Mouse (Mus musculus): Measurements from ENCODE around the gene Fhit.
"Not testable (repeated sequence)": the region's sequence is repeated elsewhere in the genome, so short reads cannot be mapped to it uniquely, and the experiment has no call there.

Fhit gene

DNA sequence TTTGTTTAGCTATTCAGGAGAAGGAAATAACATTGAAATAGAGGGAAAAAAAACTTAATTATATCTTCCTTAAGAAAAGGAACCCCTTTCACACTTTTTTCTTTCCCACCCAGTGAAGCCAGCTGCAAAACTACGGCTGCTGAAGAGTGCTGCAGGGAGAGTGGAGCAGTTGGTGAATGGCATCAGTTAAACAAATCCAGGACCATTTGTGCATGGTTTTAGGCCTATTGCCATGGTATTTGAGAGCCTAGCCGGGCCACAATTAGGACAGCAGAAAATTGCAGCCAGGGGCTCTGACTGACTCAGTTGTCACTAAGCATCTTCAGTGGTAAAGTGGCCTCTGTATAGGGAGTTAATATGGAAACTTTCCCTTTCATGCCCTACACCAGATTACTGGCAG, 1158.0 kb downstream of the Fhit start:
- no peak for DNase-seq (ENCODE audit: low read depth, low spot score)

DNA sequence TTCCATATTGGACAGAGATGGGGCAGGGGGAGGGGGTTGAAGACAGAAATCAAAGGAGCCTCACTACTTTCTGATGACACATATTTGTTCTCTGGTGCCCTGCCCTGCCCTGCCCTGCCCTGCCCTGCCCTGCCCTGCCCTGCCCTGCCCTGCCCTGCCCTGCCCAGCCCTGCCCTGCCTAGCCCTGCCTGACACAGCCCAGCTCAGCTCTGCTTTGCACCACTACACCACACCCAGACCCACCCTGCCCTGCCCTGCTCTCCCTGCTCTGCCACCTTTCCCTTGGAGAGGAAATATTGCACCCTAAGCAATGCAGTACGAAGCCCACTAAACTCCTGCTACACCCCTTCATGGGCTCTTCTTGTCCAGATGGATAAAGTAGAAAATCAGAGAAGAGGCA, 1171.2 kb downstream of the Fhit start:
- DNase-seq (ENCODE audit: low read depth, low spot score) = no peak

DNA sequence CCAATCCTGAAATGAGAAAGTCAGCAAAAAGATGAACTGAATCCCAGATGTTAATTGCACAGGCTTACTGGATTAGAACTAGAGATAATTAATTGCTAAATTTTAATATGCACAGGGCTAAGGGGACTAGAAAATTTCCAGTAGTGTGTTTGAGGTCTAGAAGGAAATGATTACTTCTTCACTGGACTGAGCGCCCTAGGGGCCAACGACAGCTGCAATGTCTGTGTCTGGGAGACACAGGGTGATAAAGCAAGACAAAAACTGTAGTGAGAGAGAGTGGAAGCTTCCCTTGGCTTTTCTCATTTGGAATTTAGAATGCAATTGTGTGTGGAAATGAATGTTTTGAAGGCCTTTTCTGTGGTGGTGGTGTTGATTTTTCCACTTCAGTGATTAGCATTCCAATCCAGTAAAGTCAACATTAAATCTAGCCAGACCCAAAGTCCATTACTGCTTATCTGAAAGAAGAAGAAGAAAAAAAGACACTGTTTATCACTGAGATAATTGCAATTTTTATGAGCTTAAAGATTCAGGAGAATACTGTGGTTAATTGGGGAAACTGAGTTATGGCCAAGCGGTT, 1184.8 kb downstream of the Fhit start:
- DNase-seq (ENCODE audit: low read depth, low spot score) = no peak

DNA sequence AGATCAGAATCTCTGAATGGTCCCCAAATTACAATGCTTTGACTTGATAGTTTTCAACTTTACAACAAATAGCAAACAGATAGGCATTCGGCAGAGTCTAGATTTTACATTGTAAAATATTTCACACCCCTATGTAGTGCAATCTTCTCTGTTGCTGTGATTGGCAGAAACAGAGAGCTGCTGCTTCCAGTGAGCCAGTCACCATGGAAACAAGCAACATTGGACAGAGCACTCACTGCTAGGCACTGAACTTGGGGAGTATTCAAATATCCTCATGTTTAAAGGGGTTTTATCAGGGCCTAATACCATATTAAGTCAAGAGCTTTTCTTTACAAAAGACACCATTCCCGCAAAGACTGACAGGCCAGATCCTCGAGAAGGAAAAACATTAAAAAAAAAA, 1187.4 kb downstream of the Fhit start:
- DNase-seq (ENCODE audit: low read depth, low spot score) = no peak

DNA sequence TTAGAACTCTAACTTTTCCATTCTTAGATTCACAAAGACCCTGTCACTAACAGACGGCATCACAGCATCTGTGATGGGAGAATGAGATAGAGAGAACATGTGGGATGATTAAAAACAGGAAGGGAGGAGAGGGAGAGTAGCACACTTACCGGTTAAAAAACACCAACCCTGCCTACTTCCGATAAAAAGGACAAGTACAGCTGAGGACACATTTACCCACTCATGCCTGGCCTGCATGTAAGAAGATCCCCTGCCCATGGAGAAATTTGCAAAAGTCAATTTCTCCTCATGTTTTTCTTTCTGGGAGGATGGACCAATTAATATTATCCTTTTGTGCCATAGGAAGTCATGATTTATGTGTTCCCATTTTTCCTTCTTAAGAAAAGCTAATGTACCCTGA, 1198.0 kb downstream of the Fhit start:
- DNase-seq (ENCODE audit: low read depth, low spot score) = no peak

DNA sequence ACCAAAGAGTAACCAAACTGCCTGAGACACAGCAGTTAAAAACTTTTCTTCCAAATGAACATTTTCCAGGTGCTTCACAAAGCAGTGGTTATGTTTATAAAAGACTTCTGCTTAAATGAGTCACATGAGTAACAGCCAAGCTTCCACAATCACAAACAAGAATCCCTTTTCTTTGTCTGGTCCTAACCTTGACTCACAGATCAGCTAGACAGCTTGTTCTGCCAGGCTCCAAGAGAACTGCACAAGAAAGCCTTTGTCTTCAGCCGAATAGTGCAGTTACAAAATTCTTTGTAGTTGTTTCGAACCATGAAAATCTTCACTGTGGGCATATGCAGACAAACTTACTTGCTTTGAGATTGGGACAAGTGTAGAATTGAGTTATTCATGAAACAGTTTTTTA, 1201.4 kb downstream of the Fhit start:
- DNase-seq (ENCODE audit: low read depth, low spot score) = peak; percentile 2

DNA sequence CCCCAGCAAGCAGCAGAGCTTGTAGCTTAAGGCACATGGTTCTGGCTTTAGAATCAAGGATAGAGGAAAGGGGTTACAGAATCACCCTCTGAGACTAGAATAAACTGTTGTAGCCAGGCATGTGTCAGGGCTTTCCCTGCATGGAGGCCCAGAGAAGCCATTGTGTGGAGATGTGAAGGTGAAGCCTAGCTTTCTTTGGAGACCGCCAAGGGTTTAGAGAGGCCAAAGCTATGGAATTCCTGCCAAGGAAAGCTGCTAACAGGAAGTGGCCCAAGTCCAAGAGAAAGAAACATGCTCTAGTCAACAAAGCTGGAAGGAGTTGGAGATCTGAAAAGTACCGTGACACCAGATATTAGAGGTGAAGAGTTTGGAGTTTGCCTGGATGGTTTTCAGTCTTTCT, 1262.3 kb downstream of the Fhit start:
- no peak for DNase-seq (ENCODE audit: low read depth, low spot score)

DNA sequence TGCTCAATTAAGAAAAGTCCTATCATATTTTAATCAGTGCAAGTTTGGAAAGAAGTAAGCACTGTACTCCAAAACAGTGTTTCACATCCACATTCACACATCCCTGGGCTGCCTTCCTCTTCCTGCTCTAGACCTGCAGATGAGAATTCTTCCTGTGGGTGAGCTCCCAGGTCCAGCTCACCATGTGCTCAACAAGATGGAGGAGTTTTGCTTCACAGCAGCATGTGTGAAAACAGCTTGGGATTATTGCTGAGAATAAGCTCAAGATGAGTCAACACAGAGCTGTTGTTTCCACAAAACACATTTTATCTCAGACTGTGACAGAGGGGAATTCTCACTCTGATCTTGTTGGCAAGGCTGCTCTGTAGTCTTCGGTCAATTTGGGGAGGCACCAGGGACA, 1265.3 kb downstream of the Fhit start:
- no peak for DNase-seq (ENCODE audit: low read depth, low spot score)

DNA sequence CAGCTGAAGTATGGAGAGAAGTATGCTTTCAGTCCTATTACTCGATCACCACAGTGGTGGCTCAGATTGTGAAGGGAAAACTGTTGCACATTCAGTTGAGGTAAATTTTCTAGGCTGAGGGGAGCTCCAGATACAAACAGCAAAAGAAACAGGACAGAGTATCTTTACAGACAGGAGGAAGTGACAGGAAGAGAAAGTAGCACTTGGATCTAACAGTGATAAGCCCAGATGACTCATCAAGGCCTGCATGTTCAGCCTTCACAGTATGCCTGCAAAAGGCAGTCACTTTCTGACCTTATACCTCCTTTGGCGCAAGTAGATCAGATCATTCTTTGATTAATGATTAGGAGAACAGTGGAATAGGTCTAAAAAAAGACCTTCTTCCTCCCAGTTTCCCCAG, 1309.8 kb downstream of the Fhit start:
- peak; percentile 17 for DNase-seq (ENCODE audit: low read depth, low spot score)

DNA sequence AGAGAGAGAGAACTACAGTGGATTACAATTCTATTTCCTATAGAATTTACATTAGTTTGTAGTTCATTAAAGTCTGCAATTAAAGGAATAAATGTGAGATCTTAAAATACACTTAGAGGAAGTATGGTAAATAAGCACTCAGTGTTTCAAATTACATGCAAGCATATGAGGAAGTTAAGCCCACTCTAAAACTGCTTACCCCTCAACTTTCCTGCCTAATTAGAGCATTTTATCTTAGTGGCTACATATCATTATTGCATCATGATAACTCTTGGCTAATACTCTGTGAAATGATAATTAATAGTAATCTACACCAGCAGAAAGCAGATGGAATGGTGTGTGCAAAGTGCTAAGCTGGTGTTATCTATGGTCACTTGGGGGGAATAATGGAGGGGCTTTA, 1329.5 kb downstream of the Fhit start:
- DNase-seq (ENCODE audit: low read depth, low spot score) = no peak

DNA sequence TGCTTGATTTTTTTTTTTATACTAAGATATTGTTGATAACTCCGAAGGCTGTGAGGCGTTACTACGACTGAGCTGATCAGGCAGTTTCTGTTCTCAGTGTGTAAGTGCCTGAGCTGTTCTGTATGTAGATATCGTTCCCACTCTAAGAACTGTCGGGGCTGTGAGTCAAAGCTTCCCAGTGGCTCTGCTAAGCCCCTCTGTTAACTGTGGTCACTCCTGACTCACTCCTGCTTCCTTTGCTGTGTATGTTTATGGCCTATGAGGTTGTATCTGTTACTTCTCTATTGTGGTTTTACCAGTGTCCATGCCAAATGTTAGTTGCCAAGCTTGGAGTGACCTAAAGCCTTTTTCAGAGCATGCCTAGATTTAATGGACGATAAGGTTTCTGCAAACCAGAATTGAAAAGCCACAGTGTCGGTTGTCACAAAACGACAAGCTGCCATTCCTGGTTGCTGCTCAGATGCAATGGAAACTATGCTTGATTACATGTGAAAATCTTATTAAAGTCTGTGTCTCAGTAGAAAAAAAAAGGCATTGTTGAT, 1333.1 kb downstream of the Fhit start:
- DNase-seq (ENCODE audit: low read depth, low spot score) = not testable (repeated sequence)

DNA sequence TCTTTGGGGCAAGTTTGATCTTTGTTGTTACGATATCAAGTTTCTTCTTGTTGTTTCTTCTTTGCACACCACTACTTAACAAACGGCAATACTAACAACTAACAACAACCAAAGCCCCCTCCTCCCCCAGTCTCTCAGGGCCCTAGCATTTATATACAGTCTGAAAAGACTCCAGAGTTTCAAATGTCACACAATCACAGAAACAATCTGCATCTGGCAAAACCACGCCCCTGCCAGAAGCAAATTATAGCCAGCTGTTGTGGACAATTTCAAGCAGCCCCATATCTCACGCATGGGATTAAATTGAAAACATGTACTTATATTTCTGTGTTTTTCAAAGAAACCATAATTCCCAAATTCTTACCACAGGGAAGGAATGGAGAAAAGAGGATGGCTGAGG, 1345.9 kb downstream of the Fhit start:
- peak; percentile 1 for DNase-seq (ENCODE audit: low read depth, low spot score)

DNA sequence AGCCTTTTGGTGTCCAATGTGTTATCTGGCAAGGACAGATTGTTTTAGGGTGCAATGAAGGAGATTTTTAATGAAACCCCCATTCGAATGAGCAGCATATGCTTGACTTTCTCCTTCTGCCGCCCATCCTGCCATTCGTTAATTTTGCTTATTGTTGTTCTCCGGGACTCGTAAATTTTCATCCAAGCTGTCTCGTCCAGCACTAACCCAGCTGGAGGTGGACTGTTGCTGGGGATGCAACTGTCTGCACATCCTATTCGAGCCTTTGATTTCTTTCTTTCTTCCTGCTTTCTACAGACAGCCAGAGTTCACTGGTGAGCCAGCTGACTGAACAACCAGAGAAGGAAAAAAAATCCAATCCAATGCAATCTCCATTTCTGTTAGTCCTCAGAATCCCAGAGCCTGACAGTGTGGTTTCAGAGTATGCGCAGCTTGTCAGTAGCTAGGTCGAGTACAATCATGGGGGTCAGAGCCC, 1350.0 kb downstream of the Fhit start:
- no peak for DNase-seq (ENCODE audit: low read depth, low spot score)

DNA sequence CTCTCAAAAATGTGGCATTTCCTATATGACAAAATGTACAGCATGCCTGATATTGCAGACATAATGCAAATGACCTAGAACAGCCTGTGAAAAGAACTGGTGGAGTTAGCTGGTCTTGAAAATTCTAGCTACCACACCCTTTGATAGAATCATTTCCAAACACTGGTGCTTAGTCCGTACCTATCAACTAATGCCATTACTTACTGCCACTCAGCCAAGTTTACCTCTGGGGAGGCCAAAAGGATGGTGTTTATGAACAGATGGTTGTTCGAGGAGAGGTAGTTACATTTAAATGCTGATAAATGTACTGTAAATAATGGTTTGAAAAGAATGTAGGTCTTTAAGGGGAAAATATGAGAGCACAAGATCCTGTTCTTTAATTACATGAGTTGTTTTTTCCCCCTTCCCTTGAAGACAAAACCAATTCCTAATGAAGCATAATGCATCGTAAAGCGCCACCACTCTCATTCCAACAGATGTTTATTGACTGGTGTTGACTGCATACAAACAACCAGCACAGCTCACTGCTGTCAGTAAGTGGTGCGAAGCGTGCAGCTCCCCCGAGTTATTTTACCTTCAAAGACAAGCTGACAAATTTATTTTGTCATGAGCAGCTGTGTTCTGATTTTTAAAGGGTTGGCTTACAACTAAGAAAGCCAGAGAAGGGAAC, 1350.5 kb downstream of the Fhit start:
- no peak for DNase-seq (ENCODE audit: low read depth, low spot score)

DNA sequence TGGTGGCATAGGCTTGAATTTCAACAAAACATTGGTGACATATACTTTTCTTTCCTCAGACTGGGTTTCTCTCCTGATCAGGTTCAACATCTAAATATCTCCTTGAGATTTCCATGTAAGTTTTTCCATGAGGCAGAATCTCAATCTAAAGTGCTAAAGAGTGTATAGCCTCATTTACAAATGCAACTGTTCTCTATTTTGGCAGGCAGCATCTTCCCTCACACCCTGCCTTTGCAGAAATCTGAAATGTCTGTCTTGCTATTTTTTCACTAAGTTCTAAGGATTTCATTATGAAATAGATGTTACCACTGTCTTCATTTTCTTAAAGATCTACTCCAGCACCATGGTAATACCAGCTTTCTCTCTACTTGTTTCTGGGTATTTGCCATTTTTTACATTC, 1368.4 kb downstream of the Fhit start:
- DNase-seq (ENCODE audit: low read depth, low spot score) = no peak

DNA sequence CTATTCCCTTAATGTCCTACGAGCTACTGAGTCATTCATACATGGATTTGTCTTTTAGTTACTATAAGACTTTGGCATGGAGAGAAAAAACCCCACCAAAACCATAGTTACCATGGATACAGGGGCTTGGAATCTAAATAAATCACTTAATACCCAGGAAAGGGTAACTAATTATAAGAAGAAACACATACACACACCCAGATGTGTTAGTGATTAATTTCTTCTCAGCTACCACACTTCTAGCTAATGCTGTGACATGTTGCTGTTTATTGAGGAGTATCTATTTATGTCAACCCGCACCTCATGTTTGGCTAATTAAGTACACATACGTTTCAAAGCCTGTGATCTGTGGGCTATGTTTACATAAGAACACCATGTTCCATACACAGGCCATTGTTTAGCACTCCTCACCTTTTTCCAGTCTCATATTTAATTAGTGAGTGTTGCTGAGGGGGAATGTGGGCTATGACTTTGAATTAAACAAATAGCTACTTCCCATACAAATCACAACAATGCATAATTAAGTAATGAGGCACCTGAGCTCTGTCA, 1373.4 kb downstream of the Fhit start:
- DNase-seq (ENCODE audit: low read depth, low spot score) = no peak

DNA sequence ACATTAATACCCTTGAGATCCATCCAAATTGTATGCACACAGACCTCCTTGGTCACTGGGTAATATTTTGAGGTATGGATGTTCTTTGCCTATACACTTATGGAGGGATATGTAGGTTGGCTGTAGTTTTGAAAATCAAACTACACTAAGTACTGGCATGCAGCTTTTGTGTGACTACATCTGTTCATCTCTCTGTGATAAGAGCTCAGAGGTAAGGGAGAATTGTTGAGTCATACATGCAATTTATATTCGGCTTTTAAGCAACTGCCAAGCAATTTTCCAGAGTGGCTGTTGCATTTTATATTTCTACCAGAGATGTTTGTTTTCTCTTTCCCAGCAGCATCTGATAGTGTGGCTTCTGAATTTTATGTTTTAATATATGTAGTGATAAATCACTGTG, 1374.4 kb downstream of the Fhit start:
- DNase-seq (ENCODE audit: low read depth, low spot score) = no peak

DNA sequence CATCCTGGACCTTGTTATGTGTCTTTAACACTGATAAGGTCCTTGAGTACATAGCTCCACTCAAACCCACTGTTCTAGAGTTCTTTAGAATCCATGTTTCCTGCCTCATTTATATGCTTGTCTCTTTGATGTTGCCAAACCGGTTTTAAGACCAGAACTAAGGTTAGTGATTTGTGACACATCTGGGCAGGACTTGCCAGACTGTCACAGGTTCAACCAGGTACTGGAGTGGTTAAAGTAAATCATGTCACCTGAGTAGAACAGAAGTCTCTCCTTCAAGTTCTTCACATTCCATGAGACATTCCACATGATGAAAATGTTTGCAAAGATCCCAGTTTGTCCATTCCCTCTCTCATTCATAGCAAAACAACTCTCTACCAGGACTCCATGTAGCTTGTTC, 1376.0 kb downstream of the Fhit start:
- DNase-seq (ENCODE audit: low read depth, low spot score) = no peak

DNA sequence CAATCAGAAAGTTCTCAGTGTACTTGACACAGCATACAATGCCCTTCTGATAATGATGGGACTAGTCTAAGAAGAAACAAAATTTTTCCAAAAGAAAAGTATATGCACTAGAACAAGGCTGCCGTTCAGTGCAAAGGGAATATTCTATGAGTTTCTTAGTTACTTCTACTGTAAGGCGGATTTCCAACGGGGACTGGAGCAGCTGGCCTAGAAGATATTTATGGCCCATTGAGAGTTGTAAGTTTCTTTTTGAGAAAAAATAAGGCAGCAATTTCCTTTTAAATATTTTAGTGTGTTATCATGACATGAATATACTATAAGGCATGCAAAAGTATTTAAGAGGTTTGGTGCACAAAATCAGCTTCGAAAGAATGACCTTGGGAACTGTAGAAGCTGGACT, 1410.5 kb downstream of the Fhit start:
- DNase-seq (ENCODE audit: low read depth, low spot score) = no peak

DNA sequence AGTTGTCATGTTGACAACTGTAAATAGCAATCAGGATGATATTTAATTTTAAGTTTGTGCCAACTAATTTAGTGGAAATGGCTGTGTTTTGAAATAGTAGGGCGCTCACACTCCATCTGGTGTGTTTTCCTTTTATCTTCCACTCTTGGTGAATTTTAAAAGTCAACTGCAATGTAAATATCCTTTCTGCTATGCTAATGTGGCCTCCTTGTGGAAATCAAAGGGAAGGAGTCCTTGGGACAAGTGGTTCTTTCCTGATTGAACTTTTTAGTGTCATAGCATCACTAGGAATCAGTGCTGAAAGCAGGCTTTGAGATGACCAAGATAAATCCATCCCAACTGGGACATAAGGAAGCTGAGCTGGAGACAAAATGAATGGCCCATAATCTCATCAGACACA, 1413.1 kb downstream of the Fhit start:
- no peak for DNase-seq (ENCODE audit: low read depth, low spot score)

DNA sequence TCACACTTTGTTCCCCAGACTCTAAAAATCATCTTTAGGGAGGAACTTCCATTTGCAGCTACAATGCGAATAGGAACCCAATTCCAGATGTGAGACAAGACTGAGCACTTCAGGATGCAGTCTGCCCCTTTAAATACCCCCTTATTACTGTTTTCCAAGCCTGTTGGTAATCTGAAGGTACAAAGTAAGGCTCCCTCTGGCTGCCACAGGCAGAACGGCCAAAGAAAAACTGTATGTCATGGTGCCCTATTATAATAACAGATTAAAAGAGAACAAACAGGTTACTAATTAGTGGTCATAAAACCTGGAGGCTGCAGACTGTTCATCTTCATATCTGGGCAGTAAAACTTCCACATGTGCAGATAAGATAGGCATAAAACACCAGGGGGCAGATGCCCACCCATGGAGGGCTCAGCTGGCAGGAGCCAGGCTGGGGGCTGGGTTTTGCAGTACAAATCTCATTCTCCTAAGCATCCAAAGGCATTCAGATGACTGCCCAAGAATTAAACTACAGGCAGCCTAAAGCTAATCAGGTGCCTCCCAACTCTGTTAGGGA, 1439.8 kb downstream of the Fhit start:
- DNase-seq (ENCODE audit: low read depth, low spot score) = no peak

DNA sequence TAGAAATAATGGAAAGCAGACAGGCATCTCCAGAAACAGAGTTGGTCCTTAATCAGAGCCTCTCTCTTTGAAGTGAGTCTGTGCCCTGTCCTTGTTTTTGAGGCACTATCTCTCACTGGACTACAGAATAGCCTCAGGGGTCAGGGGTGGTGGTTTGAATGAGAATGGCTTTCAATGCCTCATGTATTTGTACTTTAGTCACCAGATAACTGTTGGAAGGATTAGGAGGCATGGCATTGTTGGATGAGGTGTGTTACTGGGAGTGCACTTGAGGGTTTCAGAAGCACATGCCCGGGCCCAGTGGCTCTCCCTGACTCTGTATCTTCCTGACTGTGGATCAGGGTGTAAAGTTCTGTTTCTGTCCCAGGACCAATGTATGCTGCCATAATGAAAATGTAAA, 1463.2 kb downstream of the Fhit start:
- DNase-seq (ENCODE audit: low read depth, low spot score) = no peak

DNA sequence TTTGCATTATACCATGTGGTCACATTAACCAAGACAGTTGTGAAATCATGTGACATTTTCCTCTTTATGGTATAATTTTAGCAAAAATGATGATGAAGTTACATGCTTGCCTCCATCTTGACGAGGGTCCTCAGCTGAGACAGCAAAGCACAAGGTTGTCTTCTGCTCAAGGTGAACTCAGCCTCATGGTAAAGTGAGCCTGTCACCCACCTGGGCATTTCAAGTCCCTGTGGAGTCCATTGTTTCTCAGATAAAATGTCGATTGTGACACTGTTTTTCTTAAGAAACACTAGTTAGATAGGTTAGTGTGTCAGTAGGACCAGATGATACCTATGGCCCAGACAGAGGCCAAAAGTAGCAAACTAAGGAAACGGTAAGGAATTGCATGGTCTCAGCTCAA, 1464.7 kb downstream of the Fhit start:
- no peak for DNase-seq (ENCODE audit: low read depth, low spot score)
